Mouse (Mus musculus) ovary, postnatal 10 days (tissue): Measurements from ENCODE around the gene Trmt1.
A peak's percentile ranks its signal among the peaks of the same experiment; 100 is the strongest.

ENCODE experiments used
- DNase-seq: peaks from one replicate; pipeline ENCODE4 v3.0.0; 2022; ENCODE audit warnings: low spot score

Trmt1 gene

DNA sequence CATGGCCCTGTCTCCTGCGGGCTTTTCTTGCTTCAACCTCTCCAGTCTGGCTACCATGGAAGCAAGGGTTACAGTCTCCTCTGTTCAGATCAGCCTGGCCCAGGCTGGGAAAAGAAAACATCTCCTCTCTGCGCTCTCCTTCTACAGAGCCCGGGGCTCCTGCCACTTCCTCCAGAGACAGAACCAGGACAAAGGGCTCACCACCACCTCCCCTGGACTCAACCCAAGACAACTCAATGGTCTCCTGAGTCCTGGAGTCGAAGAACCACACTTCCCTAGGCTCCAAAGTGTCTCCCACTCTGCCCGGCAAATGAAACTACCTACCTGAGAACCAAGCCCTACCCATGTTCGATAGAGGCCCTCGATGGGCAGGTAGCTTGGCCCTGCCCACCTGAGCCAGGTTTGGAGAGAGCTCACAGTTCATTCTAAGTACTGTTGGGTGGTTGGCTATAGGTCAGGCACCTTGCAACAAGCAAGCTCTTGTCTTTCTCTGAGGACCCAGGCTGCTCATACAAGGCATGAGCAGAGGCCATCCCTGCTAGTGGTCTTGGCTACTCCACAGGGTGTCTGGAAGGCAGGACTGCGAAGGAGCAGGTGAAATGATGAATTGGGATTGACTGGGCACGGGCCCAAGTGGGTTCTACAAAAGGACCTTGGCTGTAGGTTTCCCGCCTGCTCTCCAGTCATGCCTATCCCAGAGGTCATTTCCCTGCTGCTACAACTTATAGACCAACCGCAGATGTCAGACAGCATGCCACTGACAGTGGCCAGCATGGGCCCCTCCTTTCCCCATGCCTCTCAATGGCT, 45.5 kb downstream of the Trmt1 start:
- DNase-seq = no peak

DNA sequence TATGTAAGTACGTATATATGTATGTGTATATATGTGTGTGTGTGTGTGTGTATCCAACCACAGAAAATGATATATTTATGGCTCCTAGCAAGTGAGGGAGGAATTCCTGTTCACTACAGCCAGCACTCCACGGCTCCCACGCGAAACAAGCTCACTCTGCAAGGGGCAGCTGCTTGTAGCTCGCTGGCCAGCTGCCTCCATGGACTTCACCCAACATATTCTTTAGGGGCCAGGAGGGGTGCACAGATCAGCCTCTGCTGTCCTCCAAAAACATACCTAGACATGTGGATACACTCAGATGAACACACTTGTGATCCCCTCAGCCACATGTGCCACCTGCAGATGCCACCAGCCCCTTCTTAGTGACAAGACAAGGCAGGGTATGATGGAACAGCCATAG, 46.4 kb downstream of the Trmt1 start:
- DNase-seq = no peak

DNA sequence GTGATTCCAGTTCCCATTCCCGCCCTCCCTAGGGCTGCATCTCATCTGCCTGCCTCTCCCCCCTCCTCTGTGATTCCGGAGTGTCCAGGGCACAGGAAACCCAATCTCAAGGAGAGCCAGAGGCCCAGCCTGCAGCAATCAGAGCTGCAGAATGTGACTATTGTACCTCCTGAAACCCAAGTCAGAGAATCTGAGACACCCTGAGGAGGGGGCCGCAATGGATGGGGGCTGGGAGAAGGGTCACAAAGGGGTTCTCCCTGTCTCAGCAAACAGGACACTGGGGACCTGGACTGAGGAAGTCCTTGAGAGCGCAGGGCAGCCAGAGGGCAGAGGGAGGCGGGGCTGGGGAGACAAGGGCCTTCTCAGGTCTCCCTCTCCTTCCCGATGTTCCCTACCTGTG, 46.9 kb downstream of the Trmt1 start:
- no peak for DNase-seq

DNA sequence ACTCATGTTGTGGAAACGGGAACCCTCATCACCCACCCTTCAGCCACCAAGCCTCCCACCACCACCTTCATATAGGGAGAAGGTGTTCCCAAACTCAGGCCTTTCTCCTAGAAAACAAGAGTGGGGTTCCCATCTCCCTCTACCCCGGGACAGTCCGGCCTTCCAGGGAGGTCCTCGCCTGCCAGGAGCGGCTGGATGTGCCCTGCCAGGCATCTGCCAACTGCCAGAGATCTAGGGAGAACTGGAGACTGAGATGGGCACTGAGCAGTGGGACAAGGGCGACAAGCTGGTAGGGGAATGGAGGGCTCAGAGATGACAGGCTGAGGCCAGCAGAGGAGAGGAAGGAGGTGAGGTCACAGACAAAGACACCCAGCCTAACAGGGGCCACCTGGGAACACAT, 47.9 kb downstream of the Trmt1 start:
- DNase-seq = no peak

DNA sequence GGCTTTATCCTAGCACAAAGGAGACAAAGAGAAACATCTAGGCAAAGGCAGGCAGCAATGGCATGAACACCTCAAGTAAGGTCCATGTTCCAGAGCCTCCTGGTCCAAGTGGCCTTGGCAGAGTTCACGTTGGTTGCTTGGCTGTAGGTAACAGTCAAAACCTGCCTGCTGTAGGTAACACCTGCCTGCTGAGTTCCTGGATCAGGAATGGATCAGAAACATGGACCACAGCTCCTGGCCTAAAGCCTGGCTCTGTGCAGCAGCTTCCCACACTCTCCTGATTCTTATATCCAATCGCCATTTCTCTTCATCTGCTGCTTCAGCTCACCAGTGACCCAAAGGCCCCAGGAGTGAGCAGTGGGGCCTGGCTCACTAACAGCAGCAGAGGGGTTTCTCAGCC, 48.6 kb downstream of the Trmt1 start:
- no peak for DNase-seq

DNA sequence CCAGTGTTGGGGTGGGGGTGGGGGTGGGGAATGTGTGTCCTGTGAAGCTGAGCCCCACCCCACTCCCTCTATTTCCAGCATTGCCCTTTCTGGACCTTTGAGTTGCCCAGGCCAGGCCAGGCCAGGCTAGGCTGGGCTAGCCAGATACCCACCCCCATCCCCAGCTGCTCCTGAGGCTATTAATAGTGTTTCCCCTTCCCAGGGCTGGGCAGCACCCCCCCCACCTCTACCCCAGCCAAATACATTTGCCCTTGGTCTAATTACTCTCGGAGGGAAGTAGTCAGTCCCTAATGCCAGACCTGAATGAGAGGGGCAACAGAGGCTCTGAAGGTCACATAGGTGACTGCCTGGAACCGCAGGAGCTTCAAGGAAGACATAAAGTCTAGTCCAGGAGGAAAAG, 49.5 kb downstream of the Trmt1 start:
- DNase-seq = no peak

DNA sequence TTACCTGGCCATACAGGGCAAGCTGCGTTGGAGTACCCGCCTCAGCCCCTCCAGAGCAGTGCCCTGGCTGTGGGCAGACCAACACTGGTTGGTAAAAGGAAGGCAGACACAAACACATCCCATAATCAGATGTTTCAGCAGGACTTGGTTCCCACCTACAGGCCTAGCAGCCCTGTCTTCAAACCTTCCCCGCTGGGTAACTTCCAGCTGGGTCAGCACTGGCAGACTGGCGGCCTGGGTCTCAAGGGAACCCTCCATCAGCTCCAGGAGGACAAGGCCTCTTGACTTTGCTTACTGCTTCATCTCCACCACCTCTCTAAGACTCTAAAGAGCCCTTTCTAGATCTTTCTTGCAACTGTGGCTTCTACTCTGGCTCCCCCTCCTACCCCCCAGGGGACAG, 50.4 kb downstream of the Trmt1 start:
- DNase-seq = no peak

DNA sequence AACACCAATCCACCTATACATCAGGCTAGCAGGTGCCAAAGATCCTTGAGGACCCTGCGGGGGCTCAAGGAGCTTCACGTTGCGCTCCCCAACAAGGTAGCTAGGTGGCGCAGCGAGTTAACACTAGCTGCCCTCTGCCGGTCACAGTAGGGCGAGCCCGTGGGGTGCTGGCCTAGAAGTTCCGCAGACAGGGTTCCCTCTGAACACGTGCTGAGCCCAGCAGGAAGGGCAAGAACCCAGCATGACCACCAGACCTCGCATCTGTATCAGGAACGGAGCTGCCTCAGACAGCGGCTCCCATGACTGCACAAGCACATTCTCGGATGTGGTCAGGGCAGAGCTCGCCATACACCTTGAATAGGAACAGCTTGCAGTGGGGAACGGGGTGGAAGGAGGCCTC, 51.5 kb downstream of the Trmt1 start:
- DNase-seq = no peak

DNA sequence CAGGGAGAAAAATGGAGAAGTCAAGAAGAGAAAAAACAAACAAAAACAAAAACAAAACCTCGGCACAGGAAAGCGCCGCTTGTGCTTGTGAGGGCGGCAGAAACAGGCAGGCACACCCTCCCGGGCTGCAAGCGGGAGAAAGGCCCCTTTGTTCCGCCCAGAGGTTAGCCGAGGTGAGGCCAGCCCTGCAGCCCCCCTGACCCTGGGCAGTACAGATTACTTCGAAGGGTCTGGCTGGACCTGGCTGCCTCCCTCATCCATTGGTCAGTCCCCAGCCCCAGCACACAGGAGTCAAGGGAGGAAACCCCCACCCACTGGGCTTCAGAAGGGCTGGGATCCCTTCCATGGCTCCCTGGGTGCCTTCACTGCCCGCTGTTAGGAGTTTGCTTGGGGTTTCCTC, 52.2 kb downstream of the Trmt1 start:
- DNase-seq = no peak

DNA sequence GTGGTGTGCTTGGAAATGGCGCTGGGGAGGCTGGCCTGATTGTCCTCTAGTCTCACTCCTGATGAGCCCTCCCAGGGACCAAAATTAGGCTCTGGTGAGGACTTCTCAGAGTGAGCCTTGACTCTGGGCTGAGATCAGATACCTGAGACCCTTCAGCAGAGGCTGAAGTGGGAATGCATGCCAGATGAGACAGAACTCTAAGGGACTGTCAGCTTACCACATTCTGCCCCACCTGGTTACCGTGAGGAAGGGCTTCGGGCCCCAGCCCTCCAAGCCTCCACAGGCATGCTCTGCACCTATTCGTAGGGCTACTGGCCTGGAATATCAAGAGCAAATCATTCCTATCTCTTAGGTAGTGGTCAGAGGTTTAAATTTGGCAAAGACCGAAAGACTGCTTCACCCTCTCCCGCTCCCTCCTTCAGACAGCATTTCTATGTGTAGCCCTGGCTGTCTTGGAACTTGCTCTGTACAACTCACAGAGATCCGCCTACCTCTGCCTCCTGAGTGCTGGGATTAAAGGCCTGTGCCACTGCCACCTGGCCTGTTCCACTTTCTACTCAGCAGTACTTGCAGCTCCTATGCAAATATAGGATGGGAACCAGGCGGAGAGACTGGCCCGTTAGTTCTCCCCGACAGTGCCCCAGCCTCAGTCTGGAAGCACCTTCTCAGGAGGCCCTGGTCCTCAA, 52.8 kb downstream of the Trmt1 start:
- DNase-seq = no peak

DNA sequence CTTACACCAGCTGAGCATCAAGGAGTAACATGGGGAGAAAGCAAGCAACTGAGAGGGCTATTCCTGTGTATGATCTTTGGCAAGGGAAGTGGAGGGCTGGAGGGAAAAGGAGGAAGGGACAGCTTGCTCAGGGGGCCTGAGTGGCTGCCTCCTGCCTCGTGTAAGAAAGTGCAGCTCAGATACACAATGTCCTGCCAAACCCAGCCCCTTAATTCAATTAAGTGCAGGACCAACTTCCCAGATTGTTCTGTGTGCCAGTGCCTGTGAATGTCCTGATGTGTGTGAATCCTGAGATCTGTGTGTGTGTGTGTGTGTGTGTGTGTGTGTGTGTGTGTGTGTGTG, 53.3 kb downstream of the Trmt1 start:
- DNase-seq = no peak

DNA sequence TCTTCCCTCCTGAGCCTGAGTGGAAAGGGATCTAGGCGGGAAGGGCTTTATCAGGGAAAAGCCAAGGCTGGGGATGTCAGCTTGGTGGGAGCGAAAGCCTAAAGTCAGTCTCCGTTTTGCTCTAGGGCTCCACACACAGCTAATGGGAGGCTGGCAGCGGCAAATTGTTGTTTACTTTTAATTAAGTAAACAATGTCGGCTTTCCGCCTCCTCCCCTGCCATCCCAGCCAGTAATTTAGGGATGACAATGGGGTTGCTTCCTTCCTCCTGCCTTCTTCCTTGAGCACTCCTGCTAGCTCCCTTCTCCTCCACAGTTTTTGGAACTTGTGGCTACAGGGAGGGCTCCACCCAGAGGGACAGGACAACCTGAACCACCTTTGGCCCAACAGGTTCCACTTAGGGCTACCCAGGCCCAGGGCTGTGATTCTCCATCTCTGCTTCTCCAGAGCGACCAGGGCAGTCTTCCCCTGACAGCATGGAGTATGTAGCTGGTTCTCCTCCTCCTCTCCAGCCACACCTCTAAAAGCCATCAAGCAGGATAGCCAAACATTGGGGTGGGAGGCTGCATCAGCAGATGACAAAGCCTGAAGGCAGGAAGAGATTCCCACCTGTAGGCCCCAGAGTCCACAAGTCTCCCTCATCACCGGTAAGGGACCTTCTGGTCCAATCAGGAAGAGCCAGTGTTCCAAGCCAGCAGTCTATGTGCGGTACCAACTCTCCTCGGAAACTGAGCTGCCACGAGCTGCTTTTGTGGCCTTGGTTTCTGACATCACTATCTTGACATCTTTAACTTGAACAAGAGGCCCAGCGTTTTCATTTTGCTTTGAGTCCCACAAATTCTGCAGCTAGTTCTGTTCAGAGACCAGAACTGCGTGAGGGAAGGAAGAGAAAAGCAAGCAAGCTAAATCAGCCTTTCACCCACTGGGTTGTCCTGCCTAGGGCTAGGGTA, 55.1 kb downstream of the Trmt1 start:
- DNase-seq = no peak

DNA sequence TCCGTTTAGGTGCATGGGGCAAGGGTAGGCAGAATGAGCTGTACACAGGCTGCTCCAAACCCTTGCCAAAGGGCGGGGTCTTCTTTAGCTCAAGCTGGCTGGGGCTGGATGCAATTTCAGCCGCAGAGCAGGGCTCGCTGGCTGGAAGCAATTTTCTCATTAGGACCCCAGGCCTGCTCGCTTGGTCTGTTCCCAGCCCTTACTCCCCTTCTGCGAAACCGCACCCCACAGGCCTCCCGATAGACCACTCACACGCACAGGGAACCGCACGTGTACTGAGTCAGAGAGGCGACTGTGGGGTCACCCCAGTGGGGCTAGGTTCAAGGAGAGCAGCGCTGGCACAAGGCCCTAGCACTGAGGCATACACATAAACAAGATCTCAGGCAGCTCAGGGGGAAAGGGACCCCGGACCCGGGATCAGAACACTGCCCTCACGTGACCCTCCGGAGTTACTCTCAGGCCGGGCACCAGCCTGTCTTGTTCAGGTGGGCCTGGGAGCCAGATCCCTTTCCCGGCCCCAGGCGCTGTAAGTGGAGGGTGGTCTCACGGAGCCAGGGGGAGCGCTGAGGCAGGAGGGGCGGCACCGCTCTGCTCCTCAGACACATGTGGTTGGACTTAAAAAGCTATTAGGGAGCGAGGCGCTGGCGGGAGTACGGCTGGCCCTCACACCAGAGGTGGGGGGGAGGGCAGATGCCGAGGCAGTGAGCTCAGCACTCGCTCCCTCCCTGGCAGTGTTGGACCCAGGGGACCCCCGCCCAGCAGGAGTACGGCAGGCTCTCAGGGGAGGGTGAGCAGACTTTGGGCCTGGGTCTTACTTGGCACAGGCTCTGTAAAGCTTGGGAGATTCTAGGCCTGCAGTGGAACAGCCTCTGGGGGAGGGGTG, 56.3 kb downstream of the Trmt1 start:
- DNase-seq = peak; percentile 52

DNA sequence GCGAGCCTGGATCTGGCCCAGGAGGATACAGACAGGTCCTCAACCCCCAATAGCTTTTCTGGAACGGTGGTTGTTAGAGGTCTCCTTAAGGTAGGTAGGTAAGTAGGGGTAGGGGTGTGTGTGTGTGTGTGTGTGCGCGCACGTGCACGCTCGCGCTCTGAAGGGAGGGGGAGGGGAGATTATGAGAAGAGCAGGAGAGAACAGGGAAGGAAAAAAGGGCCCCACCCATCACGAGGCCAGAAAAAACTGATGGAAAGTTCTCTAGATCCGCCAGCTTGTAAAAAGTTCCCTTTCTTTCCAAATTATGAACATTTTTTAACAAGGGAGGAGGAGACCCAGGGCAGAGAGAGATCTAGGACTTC, 56.9 kb downstream of the Trmt1 start:
- no peak for DNase-seq

DNA sequence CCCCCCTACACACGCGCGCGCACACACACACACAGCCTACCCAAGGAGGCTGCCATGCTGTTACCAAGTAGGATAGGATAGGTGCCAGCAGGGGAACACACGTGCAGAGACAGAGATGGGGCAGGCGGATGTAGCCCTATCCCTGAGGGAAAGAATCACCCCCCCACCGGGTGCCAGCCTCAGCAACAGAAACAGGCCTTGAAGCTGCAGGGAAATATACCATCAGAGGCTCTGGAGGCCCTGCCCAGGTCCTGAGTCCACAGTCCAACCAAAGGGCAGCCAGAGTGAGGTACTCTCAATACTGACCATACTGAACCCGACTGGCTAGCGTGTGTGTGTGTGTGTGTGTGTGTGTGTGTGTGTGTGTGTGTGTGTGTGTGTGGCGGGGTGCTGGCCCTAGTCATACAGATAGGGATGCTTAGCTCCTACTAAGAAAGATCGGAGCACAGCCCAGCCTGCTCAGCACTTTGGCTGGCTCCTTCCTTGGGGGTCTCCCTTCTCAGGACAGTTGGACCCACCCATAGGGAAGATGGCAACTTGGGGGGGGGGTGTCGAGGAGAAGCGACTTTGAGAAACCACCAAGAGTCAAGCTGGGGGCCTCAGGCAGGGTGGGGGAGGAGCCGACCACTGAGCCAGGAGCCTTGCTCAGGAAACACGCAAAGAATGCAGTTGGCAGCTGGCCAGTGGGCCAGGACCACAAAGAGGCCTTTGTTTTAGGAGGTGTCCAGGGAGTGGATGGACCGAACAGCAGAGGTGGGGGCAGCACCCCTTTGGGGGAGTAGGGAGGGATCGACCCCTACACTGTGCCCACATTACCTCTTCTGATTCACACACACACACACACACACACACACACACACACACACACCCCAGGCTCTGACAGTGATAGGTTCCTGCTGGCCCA, 57.7 kb downstream of the Trmt1 start:
- DNase-seq = peak; percentile 70

DNA sequence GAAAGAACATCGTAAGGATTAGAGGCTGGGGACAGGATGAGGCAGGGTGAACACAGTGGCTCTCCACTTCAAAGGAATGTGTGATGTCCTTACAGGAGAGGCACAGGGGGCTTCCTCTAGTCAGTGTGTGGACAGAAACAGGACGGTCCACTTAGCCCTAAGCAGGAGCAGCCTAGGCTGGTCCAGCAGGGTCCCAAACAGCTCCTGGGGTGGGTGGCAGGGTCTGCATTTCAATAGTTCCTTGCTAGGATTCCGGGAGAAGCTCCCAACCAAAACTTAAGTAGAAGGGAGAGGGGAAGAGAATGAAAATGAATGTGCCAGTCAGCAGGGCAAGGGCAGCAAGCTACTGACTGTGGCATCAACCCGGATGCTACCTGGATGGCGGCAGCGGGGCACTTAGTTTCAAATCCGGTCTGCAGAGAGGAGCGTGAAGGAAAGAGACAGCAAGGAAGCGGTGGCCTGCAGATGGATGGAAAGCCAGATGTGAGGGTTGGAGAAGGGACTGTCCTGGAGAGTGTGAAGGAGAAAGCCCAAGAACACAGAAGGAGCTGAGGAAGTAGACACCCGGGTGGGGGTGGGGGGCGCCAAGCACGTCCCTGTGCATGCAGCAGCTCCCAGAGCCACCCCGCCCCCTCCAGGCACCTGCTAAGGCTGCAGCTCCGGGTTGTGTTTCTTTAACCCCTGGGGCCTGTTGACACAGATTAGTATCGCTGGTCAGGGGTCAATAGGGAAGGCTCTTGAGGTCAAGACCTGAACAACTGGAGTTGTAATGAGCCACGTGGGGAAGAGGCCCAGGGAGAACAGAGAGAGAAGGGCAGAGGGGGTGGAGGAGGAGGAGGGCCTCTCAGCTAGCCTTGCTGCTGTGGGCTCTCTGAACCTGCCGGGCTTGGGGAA, 59.2 kb downstream of the Trmt1 start:
- no peak for DNase-seq
